Mouse (Mus musculus): ENCODE data around the gene Olfr559. TPM values are rescaled to one million over a fixed set of nuclear protein-coding genes. Genes with fewer than 3 reads are reported as not detected.

Olfr559 gene
- polyA plus RNA-seq (2015; fragmentation: Nextera tagmentation; extraction: Ambion mirVana), result not detected in 2 replicates

DNA sequence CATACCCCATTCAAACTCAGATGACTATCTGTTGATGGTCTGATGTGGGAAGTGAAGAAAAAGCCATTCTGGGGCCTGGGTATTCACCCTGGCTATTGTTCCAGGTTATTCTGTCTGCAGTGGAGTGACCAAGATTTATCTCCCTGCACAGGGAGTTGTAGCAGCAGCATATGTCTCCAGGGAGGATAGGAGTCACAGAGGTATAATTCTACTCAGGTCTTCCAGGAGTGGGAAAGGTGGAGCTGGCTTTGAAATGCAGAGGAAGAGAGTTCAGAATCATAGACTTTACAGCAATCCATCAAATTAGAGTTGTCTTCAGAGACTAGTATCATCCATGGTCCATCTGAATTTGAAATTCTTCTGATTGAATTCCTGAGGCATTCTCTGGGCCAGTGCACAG, at the start of gene Olfr559:
TSS of gene Olfr559 (minus strand) at position 101 of the 400 bp plus-strand sequence.

DNA sequence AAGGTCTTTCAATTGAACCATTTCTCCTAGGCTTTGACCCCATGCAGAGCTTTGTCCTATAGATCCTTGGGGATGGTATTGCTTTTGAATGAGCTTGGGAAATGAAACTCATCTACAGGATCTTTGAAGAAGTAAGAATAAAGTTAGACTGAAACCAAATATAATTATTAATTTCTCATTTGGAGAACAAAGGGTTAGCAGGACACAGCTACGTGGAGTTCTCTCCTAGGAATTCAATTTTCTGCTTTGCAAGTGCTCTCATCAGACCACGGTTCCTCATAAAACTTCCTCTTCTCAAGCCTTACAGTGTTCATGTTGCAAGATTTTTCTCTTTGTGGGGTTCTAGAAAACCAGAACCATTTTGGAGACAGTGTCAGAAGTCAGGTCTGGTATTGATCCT, 43.6 kb upstream of the Olfr559 start, which contains the start of gene Olfr561:
TSS of gene Olfr561 (plus strand) at position 301 of the 400 bp plus-strand sequence.

DNA sequence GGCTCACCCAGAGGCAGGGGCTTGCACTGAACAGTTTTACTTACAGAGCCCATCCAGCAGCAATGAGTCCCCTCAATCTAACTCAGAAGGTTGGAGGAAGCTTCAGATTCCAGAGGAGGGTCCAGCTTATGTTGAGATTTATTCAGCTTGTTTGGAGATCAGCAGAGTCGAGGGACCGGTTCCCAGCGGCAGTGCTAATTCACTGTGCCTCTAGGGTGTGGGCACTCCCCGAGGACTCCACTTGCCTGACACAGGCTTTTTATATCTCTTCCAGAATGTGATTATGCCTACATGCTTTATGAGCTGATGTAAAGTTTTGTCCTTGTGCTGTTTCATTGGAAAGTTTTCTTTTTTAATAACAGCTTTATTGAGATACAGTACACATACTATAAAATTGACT, 32.0 kb upstream of the Olfr559 start, which contains the start of the genes Olfr560 and Olfr78:
TSS of gene Olfr560 (minus strand) at position 101 of the 400 bp plus-strand sequence.
TSS of gene Olfr78 (minus strand) at position 206 of the 400 bp plus-strand sequence.

GRCm38 (mm10) chr7:102718970-102719369, 8.3 kb downstream of the Olfr559 start, which contains the start of gene Olfr33:
Olfr33 (minus strand) TSS chr7:102719070.

GRCm38 (mm10) chr7:102701915-102702314, 25.4 kb downstream of the Olfr559 start, which contains the start of gene Olfr558:
Olfr558 (plus strand) TSS chr7:102702215.

DNA sequence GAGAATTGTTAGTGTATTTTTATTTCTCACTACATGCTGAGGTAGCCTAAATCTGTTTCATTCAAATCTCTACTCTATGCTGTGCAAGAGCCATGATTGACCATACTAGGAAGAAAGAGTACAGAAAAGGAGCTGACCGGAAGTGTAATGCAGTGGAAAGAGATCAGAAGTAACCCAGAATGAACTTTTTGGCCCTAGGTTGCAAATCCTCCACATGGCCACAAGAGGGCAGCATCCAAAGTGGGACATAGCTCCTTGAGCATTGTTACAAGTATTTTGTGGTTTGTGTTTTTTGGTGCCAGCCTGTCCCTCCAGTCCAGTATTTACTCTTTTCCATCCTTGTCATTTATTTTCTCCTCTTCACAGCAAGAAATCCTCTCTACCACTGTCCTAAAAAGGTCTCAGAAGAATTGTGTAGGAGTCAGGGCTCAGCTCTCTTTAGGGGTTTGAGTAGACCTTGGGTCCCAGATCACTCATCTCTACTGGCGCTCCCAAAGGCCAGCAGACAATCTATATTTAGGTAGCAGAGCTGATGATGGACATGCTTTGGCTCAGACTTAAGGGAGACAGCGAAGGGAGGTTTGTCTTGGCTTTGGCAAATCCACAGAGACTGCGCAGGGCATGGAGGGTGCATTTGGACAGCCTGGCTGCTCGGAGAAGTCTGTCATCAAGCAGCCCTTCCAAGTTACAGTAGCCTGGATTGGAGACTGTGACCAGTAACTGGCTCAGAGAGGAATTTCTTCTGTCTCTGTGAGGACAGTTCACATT, 31.7 kb downstream of the Olfr559 start, which contains the start of gene Olfr557:
TSS of gene Olfr557 (plus strand) at position 553 of the 768 bp plus-strand sequence.

GRCm38 (mm10) chr7:102686944-102687501, 40.3 kb downstream of the Olfr559 start, which contains the start of gene Trim68:
Trim68 (minus strand) TSS chr7:102687327.

Other genes starting within 250 kb of the Olfr559 start
- 0.51 and 0.91 TPM in 2 replicates for gene Olfr543, start 245.8 kb downstream of the Olfr559 start, polyA plus RNA-seq (2015; fragmentation: Nextera tagmentation; extraction: Ambion mirVana)
- gene Olfr544, start 239.2 kb downstream of the Olfr559 start, polyA plus RNA-seq (2015; fragmentation: Nextera tagmentation; extraction: Ambion mirVana), result 0.19 and 0.34 TPM in 2 replicates
- gene Olfr545, start 227.9 kb downstream of the Olfr559 start, polyA plus RNA-seq (2015; fragmentation: Nextera tagmentation; extraction: Ambion mirVana), result 0.08 TPM in 1 of 2 replicates, not detected in the other
- gene Olfr547, start 192.7 kb downstream of the Olfr559 start, polyA plus RNA-seq (2015; fragmentation: Nextera tagmentation; extraction: Ambion mirVana), result not detected in 2 replicates
- not detected in 2 replicates for gene Olfr548-ps1, start 186.6 kb downstream of the Olfr559 start, polyA plus RNA-seq (2015; fragmentation: Nextera tagmentation; extraction: Ambion mirVana)
- gene Olfr549, start 177.6 kb downstream of the Olfr559 start, polyA plus RNA-seq (2015; fragmentation: Nextera tagmentation; extraction: Ambion mirVana), result not detected in 2 replicates
- gene Trim21, start 162.0 kb downstream of the Olfr559 start, polyA plus RNA-seq (2015; fragmentation: Nextera tagmentation; extraction: Ambion mirVana), result 1.1 and 1.3 TPM in 2 replicates
- gene Olfr550, start 156.0 kb downstream of the Olfr559 start, polyA plus RNA-seq (2015; fragmentation: Nextera tagmentation; extraction: Ambion mirVana), result not detected in 2 replicates
- gene Olfr551, start 135.6 kb downstream of the Olfr559 start, polyA plus RNA-seq (2015; fragmentation: Nextera tagmentation; extraction: Ambion mirVana), result not detected in 2 replicates
- gene Olfr552, start 129.7 kb downstream of the Olfr559 start, polyA plus RNA-seq (2015; fragmentation: Nextera tagmentation; extraction: Ambion mirVana), result not detected in 2 replicates
- gene Olfr553, start 109.3 kb downstream of the Olfr559 start, polyA plus RNA-seq (2015; fragmentation: Nextera tagmentation; extraction: Ambion mirVana), result not detected in 2 replicates
- not detected in 2 replicates for gene Olfr554, start 89.1 kb downstream of the Olfr559 start, polyA plus RNA-seq (2015; fragmentation: Nextera tagmentation; extraction: Ambion mirVana)
- not detected in 2 replicates for gene Olfr555, start 68.7 kb downstream of the Olfr559 start, polyA plus RNA-seq (2015; fragmentation: Nextera tagmentation; extraction: Ambion mirVana)
- gene Olfr556, start 62.6 kb downstream of the Olfr559 start, polyA plus RNA-seq (2015; fragmentation: Nextera tagmentation; extraction: Ambion mirVana), result not detected in 2 replicates
- gene Trim68, start 40.2 kb downstream of the Olfr559 start, polyA plus RNA-seq (2015; fragmentation: Nextera tagmentation; extraction: Ambion mirVana), result 3.6 and 4.1 TPM in 2 replicates
- not detected in 2 replicates for gene Olfr557, start 31.6 kb downstream of the Olfr559 start, polyA plus RNA-seq (2015; fragmentation: Nextera tagmentation; extraction: Ambion mirVana)
- gene Olfr558, start 25.3 kb downstream of the Olfr559 start, polyA plus RNA-seq (2015; fragmentation: Nextera tagmentation; extraction: Ambion mirVana), result 0.06 TPM in 1 of 2 replicates, not detected in the other
- gene Olfr33, start 8.4 kb downstream of the Olfr559 start, polyA plus RNA-seq (2015; fragmentation: Nextera tagmentation; extraction: Ambion mirVana), result not detected in 2 replicates
- not detected in 2 replicates for gene Olfr560, start 31.9 kb upstream of the Olfr559 start, polyA plus RNA-seq (2015; fragmentation: Nextera tagmentation; extraction: Ambion mirVana)
- not detected in 2 replicates for gene Olfr78, start 32.0 kb upstream of the Olfr559 start, polyA plus RNA-seq (2015; fragmentation: Nextera tagmentation; extraction: Ambion mirVana)
- not detected in 2 replicates for gene Olfr561, start 43.7 kb upstream of the Olfr559 start, polyA plus RNA-seq (2015; fragmentation: Nextera tagmentation; extraction: Ambion mirVana)
- gene Olfr564, start 76.0 kb upstream of the Olfr559 start, polyA plus RNA-seq (2015; fragmentation: Nextera tagmentation; extraction: Ambion mirVana), result not detected in 2 replicates
- not detected in 2 replicates for gene Olfr566, start 131.3 kb upstream of the Olfr559 start, polyA plus RNA-seq (2015; fragmentation: Nextera tagmentation; extraction: Ambion mirVana)
- not detected in 2 replicates for gene Olfr568, start 149.6 kb upstream of the Olfr559 start, polyA plus RNA-seq (2015; fragmentation: Nextera tagmentation; extraction: Ambion mirVana)
- not detected in 2 replicates for gene Olfr569, start 163.4 kb upstream of the Olfr559 start, polyA plus RNA-seq (2015; fragmentation: Nextera tagmentation; extraction: Ambion mirVana)
- not detected in 2 replicates for gene Olfr570, start 167.1 kb upstream of the Olfr559 start, polyA plus RNA-seq (2015; fragmentation: Nextera tagmentation; extraction: Ambion mirVana)
- not detected in 2 replicates for gene Olfr571, start 190.0 kb upstream of the Olfr559 start, polyA plus RNA-seq (2015; fragmentation: Nextera tagmentation; extraction: Ambion mirVana)
- gene Olfr572, start 196.9 kb upstream of the Olfr559 start, polyA plus RNA-seq (2015; fragmentation: Nextera tagmentation; extraction: Ambion mirVana), result not detected in 2 replicates
- not detected in 2 replicates for gene Olfr573-ps1, start 215.1 kb upstream of the Olfr559 start, polyA plus RNA-seq (2015; fragmentation: Nextera tagmentation; extraction: Ambion mirVana)
- gene Olfr574, start 221.0 kb upstream of the Olfr559 start, polyA plus RNA-seq (2015; fragmentation: Nextera tagmentation; extraction: Ambion mirVana), result not detected in 2 replicates
- gene Olfr575, start 231.3 kb upstream of the Olfr559 start, polyA plus RNA-seq (2015; fragmentation: Nextera tagmentation; extraction: Ambion mirVana), result not detected in 2 replicates
- not detected in 2 replicates for gene Olfr576, start 235.2 kb upstream of the Olfr559 start, polyA plus RNA-seq (2015; fragmentation: Nextera tagmentation; extraction: Ambion mirVana)
- not detected in 2 replicates for gene Olfr577, start 248.5 kb upstream of the Olfr559 start, polyA plus RNA-seq (2015; fragmentation: Nextera tagmentation; extraction: Ambion mirVana)